Mouse (Mus musculus): ENCODE results near the gene Mrap2. TPM values are rescaled to one million over a fixed set of nuclear protein-coding genes. Genes with fewer than 3 reads are reported as not detected.

The Mrap2 gene
- polyA plus RNA-seq, 1 experiment: not detected

DNA sequence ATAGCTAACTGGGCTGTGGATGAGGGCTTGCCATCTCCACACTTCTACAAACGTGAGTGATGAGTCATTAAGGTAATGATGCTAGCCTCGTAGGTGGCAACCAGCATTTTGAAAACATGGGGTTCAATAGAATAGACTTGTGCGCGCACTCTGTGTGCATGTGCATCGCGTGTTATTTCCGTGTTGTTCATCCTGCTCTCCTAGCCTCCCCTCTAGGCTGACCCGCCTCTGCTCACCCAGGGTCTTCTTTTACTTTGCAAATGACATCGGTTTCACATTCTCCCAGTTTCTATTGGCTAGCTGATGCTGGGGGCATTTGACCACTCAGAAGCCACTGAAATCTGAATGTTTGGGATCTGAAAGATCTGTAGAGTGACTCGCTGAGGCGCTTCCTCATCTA, 1.6 kb downstream of the Mrap2 start:
- no peaks in the 10 kb centered on the region for H3K9me3 ChIP-seq (replicated peaks; ENCODE audit: control insufficient read depth, insufficient read depth, low read length, poor library complexity, severe bottlenecking)
- no peaks in the 10 kb centered on the region for H3K36me3 ChIP-seq (ENCODE audit: control insufficient read depth, insufficient read depth, low read length, poor library complexity, severe bottlenecking)
- peaks cover 4% of the 10 kb centered on the region; the same call in 1 of the 2 replicates for H3K27me3 ChIP-seq (ENCODE audit: control insufficient read depth, insufficient read depth, low read length, poor library complexity, severe bottlenecking)
- no peak overlapping the region for H3K4me3 ChIP-seq (ENCODE audit: low read depth, low read length)
- no peak overlapping the region for H3K9ac ChIP-seq (ENCODE audit: low read depth, poor library complexity, severe bottlenecking)
- H3K4me1 ChIP-seq (ENCODE audit: control insufficient read depth, insufficient read depth, low read length): no peaks in the 10 kb centered on the region
- no peak overlapping the region for H3K27ac ChIP-seq (ENCODE audit: insufficient read depth, low read length)
- TF ChIP-seq POLR2A (IDR thresholded peaks at IDR 0.05; ENCODE audit: insufficient read depth, low read length) (no peak), CTCF (IDR thresholded peaks at IDR 0.05; ENCODE audit: low read depth, low read length) (no peak), EP300 (IDR thresholded peaks at IDR 0.05; ENCODE audit: insufficient read depth, low read depth, low read length) (no peak)

DNA sequence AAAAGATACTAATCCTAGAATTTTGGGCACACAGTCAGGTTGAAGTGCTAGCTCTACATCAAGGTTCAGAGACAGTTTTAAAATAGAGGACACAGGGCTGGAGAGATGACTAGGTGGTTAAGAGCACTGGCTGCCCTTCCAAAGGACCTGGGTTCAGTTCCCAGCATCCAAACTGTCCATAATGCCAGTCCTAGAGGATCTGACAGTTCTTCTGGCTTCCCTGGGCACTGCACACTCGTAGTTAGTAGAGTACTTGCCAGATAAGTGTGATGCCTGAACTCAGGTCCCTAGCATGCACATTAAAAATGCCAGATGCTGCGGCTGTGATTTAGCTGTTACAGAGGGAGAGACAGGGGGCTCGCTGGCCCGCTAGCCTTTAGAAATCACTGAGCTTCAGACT, 2.3 kb downstream of the Mrap2 start:
- Histone ChIP-seq H3K27me3 (ENCODE audit: control insufficient read depth, insufficient read depth, low read length, poor library complexity, severe bottlenecking) (peaks cover 4% of the 10 kb centered on the region; the same call in 1 of the 2 replicates), H3K27ac (ENCODE audit: insufficient read depth, low read length) (no peak overlapping the region), H3K36me3 (ENCODE audit: control insufficient read depth, insufficient read depth, low read length, poor library complexity, severe bottlenecking) (no peaks in the 10 kb centered on the region), H3K9ac (ENCODE audit: low read depth, poor library complexity, severe bottlenecking) (no peak overlapping the region), H3K9me3 (replicated peaks; ENCODE audit: control insufficient read depth, insufficient read depth, low read length, poor library complexity, severe bottlenecking) (no peaks in the 10 kb centered on the region), H3K4me1 (ENCODE audit: control insufficient read depth, insufficient read depth, low read length) (no peaks in the 10 kb centered on the region), H3K4me3 (ENCODE audit: low read depth, low read length) (no peak overlapping the region)
- no peak for TF ChIP-seq EP300 (IDR thresholded peaks at IDR 0.05; ENCODE audit: insufficient read depth, low read depth, low read length)
- no peak for TF ChIP-seq POLR2A (IDR thresholded peaks at IDR 0.05; ENCODE audit: insufficient read depth, low read length)
- TF ChIP-seq CTCF (IDR thresholded peaks at IDR 0.05; ENCODE audit: low read depth, low read length): no peak

DNA sequence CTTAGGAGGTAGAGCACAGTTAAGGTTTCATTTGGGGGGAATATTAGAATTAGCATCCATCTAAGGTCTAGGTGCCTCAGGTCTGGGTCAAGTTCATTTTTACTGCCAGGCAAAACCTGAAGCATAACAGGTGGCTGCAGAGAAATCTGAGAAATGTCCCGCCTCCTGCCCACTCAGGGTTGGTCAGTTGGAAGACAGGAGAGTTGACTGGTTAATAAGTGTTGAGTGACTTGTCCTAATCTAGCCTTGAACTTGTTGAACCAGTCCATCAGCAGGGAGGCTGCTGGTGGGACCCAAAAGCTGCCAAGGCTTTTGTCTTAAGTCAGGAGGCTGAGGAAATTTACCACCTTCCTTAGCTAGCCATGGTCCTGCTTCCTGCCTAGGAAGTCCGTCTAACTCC, 3.8 kb downstream of the Mrap2 start:
- Histone ChIP-seq H3K9ac (ENCODE audit: low read depth, poor library complexity, severe bottlenecking) (no peak overlapping the region), H3K27me3 (ENCODE audit: control insufficient read depth, insufficient read depth, low read length, poor library complexity, severe bottlenecking) (peaks cover 4% of the 10 kb centered on the region; the same call in 1 of the 2 replicates), H3K27ac (ENCODE audit: insufficient read depth, low read length) (no peak overlapping the region), H3K4me1 (ENCODE audit: control insufficient read depth, insufficient read depth, low read length) (no peaks in the 10 kb centered on the region), H3K9me3 (replicated peaks; ENCODE audit: control insufficient read depth, insufficient read depth, low read length, poor library complexity, severe bottlenecking) (no peaks in the 10 kb centered on the region), H3K36me3 (ENCODE audit: control insufficient read depth, insufficient read depth, low read length, poor library complexity, severe bottlenecking) (no peaks in the 10 kb centered on the region), H3K4me3 (ENCODE audit: low read depth, low read length) (no peak overlapping the region)
- TF ChIP-seq POLR2A (IDR thresholded peaks at IDR 0.05; ENCODE audit: insufficient read depth, low read length) (no peak), CTCF (IDR thresholded peaks at IDR 0.05; ENCODE audit: low read depth, low read length) (no peak), EP300 (IDR thresholded peaks at IDR 0.05; ENCODE audit: insufficient read depth, low read depth, low read length) (no peak)

DNA sequence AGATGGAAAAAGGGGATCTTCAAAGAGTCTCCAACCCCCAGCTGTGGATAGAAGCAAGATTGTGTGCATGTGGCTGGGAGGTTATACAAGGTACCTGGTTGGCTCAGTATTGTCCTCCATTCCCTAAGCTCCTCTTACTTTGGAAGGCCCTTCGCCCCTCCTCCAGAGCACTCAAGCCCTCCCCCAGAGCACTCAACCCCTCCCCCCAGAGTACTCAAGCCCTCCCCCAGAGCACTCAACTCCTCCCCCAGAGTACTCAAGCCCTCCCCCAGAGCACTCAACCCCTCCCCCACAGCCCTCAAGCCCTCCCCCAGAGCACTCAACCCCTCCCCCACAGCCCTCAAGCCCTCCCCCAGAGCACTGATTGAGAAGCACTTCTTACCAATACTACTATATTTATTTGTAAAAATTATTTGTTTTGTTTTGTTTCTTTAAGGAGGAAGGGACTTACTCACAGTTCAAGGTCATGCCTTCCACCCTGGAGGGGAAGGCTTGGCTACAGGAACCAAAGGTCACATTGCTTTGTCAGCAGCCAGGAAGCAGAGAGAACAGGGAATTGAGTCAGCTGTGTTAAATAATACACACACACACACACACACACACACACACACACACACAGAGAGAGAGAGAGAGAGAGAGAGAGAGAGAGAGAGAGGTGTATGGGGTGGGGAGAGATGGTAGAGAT, 8.7 kb downstream of the Mrap2 start:
- H3K4me3 ChIP-seq (ENCODE audit: low read depth, low read length): no peak overlapping the region
- H3K9ac ChIP-seq (ENCODE audit: low read depth, poor library complexity, severe bottlenecking): no peak overlapping the region
- H3K27me3 ChIP-seq (ENCODE audit: control insufficient read depth, insufficient read depth, low read length, poor library complexity, severe bottlenecking): no peaks in the 10 kb centered on the region
- no peaks in the 10 kb centered on the region for H3K36me3 ChIP-seq (ENCODE audit: control insufficient read depth, insufficient read depth, low read length, poor library complexity, severe bottlenecking)
- TF ChIP-seq CTCF (IDR thresholded peaks at IDR 0.05; ENCODE audit: low read depth, low read length) (no peak), POLR2A (IDR thresholded peaks at IDR 0.05; ENCODE audit: insufficient read depth, low read length) (no peak), EP300 (IDR thresholded peaks at IDR 0.05; ENCODE audit: insufficient read depth, low read depth, low read length) (no peak)
- no peak overlapping the region for H3K27ac ChIP-seq (ENCODE audit: insufficient read depth, low read length)
- H3K4me1 ChIP-seq (ENCODE audit: control insufficient read depth, insufficient read depth, low read length): no peaks in the 10 kb centered on the region
- no peaks in the 10 kb centered on the region for H3K9me3 ChIP-seq (replicated peaks; ENCODE audit: control insufficient read depth, insufficient read depth, low read length, poor library complexity, severe bottlenecking)

DNA sequence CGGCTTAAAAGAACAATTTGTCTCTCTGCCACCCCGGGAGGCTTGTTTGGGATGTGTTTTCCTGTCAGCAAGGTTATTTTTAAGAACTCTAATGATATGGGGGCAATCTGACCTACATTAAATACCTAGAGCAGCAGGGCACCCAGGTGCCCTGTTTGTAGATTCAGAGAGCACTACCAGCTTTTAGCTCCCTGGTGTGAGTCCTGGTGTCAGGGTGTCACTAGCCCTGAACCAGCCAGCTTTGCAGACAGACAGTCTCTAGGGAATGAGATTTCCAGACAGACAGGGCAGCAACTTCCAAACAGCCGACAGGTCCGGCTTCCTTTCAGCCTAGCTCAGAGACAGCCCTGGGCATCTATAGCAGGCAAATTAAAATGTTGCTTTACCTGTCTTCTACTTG, 18.5 kb downstream of the Mrap2 start:
- H3K9ac ChIP-seq (ENCODE audit: low read depth, poor library complexity, severe bottlenecking): peak overlapping the region; percentile 44
- no peaks in the 10 kb centered on the region for H3K36me3 ChIP-seq (ENCODE audit: control insufficient read depth, insufficient read depth, low read length, poor library complexity, severe bottlenecking)
- TF ChIP-seq EP300 (IDR thresholded peaks at IDR 0.05; ENCODE audit: insufficient read depth, low read depth, low read length) (no peak), POLR2A (IDR thresholded peaks at IDR 0.05; ENCODE audit: insufficient read depth, low read length) (no peak), CTCF (IDR thresholded peaks at IDR 0.05; ENCODE audit: low read depth, low read length) (no peak)
- H3K27ac ChIP-seq (ENCODE audit: insufficient read depth, low read length): peak overlapping the region; percentile 30; the same call in 1 of the 2 replicates
- no peaks in the 10 kb centered on the region for H3K4me1 ChIP-seq (ENCODE audit: control insufficient read depth, insufficient read depth, low read length)
- no peaks in the 10 kb centered on the region for H3K9me3 ChIP-seq (replicated peaks; ENCODE audit: control insufficient read depth, insufficient read depth, low read length, poor library complexity, severe bottlenecking)
- peak overlapping the region; percentile 54 for H3K4me3 ChIP-seq (ENCODE audit: low read depth, low read length)
- no peaks in the 10 kb centered on the region for H3K27me3 ChIP-seq (ENCODE audit: control insufficient read depth, insufficient read depth, low read length, poor library complexity, severe bottlenecking)

DNA sequence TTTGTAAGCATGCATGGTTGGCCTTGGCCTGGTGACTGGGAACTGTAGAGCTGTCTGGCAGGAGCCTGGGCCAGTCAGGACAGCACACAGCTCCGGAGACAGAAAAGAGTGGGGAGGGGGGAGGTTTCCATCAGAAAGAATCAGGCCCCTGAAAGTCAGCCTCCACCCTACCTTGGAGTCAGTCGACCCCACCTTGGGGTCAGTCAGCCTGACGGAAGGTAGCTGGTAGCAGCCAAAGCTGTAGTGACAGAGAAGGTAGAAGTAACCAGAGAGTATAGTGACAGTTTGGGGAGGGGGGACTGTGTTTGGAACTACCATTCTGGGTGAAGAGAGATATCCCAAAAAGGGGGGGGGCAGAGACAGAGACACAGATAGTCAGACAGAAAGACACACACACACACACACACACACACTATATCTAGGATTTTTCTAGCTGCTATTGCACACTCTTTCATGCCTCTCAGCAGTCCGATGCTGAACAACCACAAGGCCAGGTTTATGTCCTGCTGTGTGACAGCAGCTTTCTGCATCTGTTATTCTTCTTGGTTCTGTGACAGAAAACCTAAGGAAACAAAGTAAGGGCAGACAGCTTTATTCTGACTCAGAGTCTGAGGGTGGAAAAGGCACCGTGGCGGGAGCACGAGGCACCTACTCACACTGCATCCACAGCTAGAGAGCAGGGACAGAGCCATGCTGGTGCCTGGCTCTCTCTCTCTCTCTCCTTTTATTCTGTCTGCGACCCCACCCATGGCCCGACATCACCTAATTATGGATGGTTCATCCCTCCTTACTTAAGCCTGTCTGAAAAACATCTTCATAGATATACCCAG, 23.1 kb downstream of the Mrap2 start:
- H3K27me3 ChIP-seq (ENCODE audit: control insufficient read depth, insufficient read depth, low read length, poor library complexity, severe bottlenecking): no peaks in the 10 kb centered on the region
- no peak for TF ChIP-seq POLR2A (IDR thresholded peaks at IDR 0.05; ENCODE audit: insufficient read depth, low read length)
- no peak for TF ChIP-seq CTCF (IDR thresholded peaks at IDR 0.05; ENCODE audit: low read depth, low read length)
- no peak for TF ChIP-seq EP300 (IDR thresholded peaks at IDR 0.05; ENCODE audit: insufficient read depth, low read depth, low read length)
- H3K27ac ChIP-seq (ENCODE audit: insufficient read depth, low read length): no peak overlapping the region
- H3K4me1 ChIP-seq (ENCODE audit: control insufficient read depth, insufficient read depth, low read length): no peaks in the 10 kb centered on the region
- H3K4me3 ChIP-seq (ENCODE audit: low read depth, low read length): no peak overlapping the region
- H3K9ac ChIP-seq (ENCODE audit: low read depth, poor library complexity, severe bottlenecking): no peak overlapping the region
- no peaks in the 10 kb centered on the region for H3K36me3 ChIP-seq (ENCODE audit: control insufficient read depth, insufficient read depth, low read length, poor library complexity, severe bottlenecking)
- no peaks in the 10 kb centered on the region for H3K9me3 ChIP-seq (replicated peaks; ENCODE audit: control insufficient read depth, insufficient read depth, low read length, poor library complexity, severe bottlenecking)

Measured in ES-Bruce4 (cell line).